Mouse (Mus musculus): ENCODE results near the gene Mfap3l.

DNA sequence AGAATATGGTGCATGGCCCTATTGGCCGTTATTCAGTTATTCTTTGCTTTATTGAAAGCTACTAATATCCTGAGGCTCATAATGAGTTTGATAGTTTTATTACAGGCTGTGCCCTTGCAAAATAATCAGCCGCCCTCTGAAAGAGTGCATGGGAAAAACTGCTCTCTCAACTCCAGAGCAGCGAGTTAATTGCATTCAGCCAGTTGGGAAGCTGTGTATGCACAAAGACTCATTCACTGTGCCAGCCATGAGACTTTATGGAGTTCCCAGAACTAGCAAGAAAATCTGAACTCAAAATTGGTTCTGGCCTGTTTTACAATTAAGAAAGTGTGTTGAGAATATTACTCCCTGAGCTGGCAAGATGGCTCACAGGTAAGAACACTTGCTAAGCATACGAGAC lies 12.5 kb downstream of the Mfap3l start:
- TF ChIP-seq POLR2A (IDR thresholded peaks at IDR 0.05; ENCODE audit: extremely low read depth, insufficient read depth, low read length) (no peak), CTCF (IDR thresholded peaks at IDR 0.05; ENCODE audit: low read depth, low read length) (no peak)
